Mouse (Mus musculus) embryo, embryonic 9.5 days (tissue): ENCODE data around the gene Cntrob.
A peak's percentile ranks its signal among the peaks of the same experiment; 100 is the strongest.

ENCODE experiments used
- DNase-seq: peaks from one replicate; pipeline ENCODE4 v3.0.0-alpha.2; 2017; ENCODE audit errors: extremely low spot score

Cntrob gene

DNA sequence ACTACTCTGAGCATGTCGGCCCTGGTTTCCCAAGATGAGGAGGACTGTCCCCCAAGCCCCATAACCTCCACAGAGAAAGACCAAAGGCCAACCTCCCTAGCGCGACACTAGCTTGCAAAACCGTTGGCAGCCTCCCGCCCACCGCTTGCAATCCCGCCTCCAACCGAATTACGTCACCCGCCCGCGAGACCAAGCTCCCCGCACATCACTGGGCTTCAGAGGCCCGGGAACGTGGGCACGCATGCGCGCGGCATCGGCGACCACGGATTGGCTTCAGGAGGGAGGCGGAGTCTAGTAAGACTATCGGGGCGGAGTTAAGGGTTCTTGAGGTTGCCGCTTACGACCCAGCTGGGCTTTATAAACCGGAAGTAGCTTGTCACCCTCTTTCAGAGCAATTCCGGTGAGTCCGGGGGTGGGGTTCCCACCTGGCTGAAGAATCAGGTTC lies at the start of gene Cntrob, which contains the start of gene Trappc1:
TSS of gene Cntrob (minus strand) at position 109 of the 445 bp plus-strand sequence.
TSS of gene Trappc1 (plus strand) at position 314 of the 445 bp plus-strand sequence.
- peak; percentile 99 for DNase-seq

DNA sequence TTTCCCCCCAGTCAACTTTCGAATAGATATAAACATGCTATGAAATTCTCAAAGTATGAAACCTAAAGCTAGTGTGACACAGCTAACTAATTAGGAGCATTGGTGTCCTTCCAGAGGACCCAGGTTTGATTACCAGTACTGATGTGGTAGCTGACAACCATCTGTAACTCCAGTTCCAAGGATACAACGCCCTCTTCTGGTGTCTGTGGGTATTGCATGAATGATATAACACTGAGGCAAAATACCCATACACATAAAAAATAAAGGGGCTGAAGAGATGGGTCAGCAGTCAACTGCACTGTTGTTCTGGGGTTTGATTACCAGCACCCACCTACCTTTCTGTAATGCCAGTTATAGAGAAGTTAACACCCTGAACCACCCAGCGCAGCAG lies 49.2 kb upstream of the Cntrob start:
- no peak for DNase-seq

DNA sequence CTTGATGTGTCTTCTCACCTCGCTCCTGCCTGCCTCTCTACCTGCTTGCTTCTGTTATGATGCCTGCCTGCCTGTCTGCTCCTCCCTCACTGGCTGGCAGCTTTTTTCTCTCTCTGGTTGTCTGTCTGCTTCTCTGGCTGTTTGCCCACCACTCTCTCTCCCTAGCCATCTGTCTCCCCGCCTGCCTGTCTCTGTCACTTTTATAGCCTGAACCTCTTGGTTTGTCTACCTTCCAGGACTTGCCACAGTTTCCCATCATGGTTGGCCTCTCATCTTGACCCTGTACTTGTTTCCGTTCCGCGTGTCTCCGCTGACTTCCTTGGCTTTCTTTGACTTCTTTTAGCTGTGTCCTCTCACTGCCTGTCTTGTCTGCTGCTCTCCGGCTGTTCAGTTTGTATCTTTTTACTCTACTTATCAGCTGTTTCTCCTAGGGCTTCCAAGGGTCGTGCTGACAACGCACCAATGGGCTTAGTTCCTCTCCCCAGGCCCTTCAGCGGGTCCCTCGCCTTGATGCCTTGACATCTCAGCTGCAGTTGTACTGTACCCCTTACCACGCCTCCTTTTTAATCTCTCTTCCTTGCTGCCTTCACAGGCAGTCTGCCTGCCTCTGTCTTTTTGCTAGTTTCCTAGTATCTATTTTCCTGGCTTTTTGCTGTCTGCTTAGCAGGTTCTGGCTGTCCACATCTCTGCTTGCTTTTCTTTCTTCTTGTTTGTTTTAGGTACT lies 48.6 kb upstream of the Cntrob start:
- peak; percentile 26 for DNase-seq

DNA sequence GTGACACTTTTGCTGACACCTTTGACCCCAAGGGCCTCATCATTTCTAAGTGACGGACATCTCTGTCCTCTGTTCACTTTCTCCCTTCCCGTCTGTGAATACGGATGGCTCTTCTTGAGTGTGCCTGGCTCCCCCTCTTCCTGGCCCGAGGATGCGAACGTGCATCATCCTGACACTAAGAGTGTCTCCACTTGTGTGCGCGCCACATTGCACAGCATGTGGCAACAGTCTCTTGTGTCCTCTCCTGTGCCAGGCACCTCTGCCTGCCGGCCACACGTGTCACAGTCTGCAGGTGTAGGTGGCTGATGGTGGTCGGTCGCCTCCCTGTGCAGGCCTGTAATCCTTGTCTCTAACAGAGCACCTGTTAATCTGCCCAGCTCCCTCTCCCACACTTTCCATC lies 48.0 kb upstream of the Cntrob start:
- DNase-seq, result peak; percentile 40

DNA sequence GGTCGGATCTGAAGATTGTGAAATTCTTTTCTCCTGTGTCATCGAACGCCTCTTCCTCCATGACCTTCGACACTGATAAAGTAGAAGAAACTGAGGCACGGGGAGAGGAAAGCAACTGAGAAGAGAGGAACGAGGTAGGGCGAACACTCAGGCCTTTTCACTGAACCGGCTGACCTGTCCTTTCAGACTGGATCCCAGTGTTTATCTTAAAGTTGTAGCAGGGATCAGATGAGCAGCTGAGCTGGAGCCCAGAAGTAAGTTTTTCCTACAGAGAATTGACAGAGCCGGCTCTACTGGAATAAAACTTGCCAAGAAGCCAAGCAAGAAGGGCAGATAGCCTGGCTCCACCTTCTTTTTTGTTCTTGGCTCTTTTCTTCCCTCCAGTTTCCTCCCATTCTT lies 47.2 kb upstream of the Cntrob start:
- DNase-seq, result peak; percentile 37

DNA sequence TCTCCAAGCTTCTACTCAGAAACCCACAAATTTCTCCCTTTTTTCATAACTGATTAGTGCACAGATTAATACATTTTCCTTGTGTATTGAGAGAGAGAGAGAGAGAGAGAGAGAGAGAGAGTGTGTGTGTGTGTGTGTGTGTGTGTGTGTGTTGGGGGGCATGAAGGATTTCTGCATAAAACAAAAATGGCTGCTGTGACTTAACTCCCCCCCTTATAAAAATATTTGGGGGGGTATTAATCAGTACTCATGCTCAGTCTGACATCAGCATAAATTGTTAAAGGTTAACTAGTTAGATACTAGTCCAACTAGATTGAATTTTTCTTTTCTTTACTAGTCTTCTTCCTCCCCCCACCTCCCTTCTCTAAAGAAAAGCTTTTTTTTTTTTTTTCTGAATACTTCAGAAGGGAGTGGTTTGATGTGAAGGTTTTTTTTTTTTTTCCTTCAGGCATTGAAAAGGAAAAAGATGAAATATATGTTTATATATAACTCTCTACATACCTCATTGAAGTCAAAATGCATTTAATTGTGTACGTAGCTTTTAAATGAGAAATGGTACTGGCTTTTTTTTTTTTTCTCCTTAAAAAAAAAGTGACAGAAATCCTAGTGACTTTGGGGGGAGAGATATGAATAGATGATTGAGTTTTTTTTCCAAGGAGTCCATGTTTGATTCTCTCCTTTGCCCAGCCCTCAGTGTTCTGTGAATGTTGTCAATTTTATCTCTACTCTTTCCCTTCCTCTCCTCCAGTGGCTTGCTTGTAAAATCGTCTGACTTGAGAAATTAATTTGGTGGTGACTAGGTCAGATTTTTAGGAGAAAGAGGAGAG lies 46.6 kb upstream of the Cntrob start:
- no peak for DNase-seq

DNA sequence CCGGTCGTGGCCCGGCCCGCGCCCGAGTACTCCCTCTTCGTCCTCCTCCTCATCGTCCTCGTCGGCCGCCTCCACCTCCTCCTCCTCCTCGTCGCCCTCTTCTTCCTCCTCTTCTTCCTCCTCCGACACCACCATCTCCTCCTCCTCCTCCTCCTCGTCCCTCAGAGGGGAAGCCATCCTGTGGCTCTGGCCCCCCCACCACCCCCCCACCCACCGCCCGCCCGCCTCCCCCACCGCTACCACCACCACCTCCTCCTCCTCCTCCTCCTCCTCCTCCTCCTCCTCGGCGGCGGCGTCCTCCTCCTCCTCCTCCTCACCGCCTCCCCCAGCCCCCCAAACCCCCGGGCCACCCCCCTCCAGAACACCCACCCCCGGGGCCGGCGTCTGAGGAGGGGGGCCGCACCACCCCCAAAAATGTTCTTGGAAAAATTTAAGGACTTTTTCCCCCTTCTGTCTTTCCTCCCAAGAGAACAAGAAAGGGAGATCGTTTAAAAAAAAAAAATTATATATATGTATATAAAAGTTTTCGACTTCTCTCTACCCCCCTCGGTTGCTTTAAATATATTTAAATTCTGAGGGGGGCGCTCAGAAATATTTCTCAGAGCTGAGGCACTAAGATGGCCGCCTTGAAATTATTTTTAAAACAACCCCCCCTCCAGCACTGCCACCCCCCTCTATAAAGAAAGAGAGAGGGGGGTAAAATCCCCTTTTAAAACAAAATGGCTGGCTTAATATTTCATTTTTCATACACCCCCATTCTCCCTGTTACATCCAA lies 45.8 kb upstream of the Cntrob start, which contains the start of gene Chd3:
TSS of gene Chd3 (minus strand) at position 192 of the 775 bp plus-strand sequence.
- peak; percentile 60 for DNase-seq

DNA sequence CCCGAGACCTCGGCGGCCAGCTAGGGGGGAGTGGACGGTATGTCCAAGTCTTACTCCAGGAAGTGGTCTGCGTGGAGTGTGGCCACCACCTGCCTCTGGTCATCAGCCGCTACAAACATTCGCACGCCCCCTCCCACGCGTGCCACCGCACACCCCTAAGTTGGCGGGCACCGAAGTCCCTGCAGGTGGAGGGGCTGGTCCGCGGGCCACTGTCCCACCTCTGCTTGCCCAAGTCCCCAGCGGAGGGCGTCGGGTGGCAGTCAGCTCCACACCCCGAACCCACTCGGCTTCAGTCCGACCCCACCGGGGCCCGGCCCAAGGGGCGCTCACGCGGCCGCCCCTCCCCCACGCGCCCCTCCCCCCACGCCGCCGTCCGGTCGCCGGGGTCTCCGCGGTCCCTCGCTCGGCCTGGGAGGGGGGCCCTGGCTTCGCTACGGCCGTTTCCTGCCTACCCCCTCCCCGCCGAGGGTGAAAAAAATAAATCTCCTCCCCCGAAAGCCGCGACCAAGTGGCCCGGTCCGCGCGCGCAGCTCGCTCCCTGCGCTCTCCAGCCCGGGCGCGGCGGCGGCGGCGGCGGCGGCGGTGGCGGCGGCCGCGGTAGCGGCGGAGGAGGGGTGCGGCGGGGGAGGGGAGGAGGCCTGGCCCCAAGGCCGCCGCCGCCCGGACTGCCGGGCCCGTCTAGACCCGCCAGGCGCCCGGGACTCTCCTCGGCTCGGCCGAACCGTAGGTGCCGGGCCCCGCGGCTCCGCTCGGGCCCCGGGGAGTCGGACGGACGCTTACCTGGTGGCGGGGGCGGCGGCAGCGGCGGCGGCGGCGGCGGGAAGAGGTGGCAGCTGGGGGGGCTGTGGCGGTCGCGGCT lies 45.0 kb upstream of the Cntrob start:
- peak; percentile 76 for DNase-seq

DNA sequence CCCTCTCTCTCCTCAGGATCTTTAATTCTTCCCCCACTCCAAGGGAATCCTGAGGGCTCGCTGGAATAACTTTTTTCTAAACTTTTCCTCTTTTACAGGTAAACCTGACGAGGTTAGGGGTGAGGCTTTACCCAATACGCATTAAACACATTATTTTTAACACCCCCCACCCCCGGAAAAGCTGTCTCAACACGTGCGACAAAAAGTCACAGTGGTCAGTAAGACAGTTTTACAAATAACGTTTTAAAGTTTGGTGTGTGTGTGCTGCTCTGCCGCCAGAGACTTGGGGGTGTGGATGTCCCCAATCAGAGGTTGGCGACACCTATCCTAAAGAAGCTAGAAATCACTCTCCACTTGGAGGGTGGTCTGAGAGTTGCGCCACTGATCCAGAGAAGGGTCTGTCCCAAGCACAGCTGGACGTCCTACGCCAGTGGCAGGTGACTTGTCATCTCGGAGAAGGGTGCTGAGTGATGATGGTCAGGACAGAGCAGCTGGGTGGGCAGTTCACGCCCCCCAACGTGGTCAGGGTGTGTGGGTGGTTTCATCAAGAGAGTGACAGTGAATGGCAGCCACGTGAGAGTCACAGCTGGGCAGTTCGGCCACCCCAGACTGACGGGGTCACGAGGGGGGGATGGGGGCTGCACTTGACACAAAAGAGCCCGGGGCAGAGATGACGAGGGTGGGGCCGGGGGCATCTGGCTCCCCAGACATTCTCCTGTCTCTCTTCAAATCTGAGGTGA lies 44.2 kb upstream of the Cntrob start:
- DNase-seq, result no peak

DNA sequence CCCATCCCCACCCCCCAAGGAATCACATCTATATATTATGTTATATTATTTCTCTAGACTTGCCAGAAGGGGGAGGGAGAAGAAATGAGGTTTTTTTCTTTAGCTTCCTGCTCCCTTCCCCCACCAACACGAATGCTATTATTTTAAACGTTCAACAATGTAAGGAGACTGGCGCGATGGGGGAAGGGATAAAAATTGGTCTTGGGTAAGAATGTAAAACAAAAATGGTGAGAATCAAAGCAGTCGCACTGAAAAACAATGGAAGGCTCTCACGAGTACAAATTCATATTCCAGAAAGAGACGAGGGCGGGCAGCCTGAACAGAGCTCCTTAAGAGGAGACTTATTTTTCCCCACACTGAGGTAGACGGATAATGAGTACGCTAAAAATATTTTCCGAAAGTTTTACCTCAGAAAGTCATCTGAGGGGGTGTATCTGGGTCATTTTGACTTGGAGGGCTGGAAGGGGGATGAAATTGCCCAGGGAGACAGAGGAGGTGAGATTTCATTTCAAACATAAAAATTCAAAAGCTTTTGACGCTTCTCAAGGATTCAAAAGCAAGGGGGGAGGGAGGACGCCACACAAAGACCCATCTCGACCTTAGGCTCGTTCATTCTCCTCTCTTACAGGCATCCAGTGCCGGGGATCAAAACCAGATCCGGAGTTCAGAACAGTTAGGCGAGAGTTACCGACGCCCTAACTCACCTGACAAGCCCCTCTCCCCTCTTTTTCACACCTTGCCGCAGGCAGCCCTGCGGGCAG lies 43.5 kb upstream of the Cntrob start:
- peak; percentile 48 for DNase-seq

DNA sequence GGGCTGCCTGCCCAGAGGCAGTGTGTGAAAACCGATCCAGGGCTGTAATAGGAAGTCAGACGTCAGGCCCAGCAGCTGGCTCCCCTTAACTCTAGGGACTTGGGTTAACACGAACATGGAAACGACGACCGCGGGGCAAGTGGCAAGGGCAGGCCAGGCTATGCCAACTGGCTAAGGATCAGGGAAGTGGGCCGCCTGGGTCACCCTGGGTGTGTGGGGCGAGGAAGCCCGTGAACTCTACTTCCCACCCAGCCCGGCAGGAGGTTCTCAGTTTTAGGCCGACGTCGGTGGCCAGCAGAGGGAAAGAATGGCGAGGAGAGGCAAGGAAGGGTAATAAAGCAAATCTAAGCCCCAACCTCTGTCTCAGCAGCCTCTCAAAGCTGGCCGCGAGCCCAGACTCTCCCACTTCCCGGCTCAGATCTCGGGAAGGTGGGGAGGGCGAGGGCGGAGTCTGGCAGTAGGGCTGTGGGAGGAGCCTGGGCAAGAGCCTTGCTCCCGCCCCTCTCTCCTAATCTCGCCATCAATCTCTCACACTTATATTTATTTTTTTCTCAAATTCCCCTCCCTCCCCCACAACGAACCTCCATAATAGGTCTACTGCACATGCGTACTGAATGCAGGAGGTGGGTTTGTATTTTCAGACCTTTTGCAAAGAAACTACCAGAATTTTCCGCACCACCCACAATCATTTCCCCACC lies 42.7 kb upstream of the Cntrob start:
- peak; percentile 87 for DNase-seq

DNA sequence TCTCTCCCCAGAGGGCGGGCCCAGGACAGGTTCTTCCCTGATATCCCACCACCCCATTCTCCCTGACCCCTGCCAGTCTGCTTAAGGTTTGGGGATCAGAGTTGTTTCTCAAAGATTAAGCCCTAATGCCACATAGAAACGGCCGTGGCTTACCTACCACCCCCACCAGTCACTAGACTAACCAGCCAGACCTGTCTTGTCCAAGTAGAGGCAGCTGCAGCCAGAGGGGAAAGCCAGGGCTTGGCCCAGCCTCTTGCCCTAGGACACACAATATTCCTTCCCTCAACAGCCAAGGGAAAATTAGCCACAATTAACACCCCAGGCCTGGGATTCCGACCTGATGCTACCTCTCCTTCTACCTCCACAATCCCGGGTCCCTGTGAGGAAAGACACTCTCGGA lies 42.1 kb upstream of the Cntrob start:
- peak; percentile 43 for DNase-seq

DNA sequence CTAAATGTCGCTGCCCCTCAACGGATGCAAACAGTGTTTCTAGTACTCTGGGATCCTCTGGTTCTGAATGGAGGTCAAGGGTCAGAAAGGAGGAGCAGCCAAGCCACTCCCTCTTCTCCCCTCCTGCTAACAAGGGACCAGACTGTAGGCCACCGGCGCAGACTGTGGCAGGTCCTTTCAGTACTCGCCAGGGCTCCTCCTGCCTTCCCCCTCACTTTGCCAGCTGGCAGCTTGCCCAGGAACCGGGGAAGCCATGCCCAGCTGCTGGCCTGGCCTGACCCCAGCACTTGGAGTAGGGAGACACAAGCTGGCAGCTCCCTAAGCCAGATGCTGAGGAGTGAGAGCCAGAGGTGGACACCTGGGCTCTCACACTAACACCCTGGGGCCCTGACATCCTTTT lies 41.3 kb upstream of the Cntrob start:
- peak; percentile 65 for DNase-seq

DNA sequence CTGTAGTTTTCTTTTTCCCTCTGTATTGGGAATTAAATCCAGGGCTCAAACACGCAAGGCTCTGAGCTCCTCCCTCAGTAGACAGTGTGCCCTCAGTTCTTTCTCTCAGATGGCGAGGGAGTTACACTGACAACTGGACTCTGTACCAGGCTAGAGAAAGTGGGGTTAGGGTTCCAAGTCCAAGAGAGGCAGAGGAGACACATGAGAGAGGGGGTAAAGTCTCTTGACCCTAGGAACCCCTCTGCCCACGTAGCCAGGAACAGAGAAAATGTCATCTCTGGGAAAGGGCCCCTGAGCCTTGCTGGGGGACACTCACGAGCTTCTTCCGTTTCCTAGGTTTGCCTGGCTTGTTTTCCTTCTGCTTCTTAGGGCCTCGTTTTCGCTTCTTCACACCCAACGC lies 40.8 kb upstream of the Cntrob start:
- DNase-seq, result no peak

DNA sequence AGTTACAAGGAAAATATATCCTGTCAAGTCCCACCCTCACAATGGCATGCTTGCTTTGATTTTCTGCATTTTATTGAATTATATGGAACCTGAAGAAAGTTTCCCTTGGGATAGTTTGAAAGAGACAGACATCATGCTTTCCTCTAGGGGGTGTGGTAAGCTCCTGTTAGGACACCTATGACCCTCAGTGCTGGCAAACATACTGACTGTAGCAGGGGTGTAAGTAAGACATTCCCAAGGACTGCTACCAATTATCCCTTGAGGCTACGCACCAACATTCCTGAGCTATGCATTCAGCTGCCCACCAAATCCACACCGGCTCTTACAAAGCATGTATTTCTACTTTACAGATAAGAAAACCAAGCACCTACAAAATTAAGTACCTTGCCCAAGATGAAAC lies 38.9 kb upstream of the Cntrob start:
- no peak for DNase-seq

DNA sequence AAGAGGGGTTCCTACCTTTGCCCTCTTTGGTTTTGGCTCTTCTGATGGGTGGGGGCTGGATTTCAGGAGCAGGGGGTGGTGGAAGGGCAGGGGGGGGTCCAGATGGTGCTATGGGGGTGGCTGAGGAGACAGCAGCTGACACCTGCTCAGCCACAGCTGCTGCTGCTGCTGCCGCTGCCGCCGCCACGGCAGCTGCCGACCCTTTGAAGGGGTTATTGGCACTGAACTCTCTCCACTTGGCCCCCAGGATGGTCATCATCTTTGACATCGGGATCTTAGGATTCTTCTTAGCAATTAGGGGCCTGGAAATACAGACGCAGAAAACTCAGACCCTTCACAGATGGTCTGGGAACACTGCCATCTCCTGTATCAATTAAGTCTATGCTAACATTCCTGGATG lies 38.4 kb upstream of the Cntrob start:
- no peak for DNase-seq

DNA sequence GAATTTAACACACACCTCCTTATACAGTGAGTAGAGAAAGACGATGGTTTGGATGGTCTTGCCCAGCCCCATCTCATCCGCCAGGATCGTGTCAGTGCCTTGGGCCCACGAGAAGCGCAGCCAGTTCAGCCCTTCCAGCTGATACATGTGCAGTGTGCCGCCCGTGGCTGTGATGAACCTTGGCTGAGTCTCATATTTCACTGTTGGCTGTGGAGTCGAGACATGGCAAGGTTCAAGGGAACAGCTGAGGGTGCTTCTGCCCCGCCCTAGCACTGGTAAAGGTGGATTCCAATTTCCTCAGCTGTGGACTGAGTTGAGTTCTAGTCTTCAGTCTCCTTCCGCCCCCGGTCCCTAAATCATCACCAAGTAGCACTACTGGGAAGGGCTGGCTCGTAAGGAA lies 34.1 kb upstream of the Cntrob start:
- DNase-seq, result no peak

DNA sequence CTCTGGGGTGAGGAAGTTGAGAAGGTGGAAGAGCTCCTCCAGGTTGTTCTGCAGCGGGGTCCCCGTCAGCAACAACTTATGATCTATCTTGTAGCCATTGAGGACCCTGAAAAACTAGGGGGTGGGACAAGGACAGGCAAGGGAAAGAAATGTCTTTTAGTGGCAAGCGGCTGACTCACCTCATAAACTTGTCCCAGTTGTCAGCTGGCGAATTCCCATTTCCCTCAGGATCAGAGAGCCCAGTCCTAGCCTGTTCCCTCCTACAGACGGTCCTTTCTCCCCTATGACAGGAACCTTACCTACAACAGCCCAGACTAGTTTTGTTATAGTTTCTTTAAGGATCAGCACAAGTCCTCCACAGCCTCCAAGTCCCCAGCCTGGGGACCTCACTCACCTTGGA lies 33.0 kb upstream of the Cntrob start:
- DNase-seq, result no peak

DNA sequence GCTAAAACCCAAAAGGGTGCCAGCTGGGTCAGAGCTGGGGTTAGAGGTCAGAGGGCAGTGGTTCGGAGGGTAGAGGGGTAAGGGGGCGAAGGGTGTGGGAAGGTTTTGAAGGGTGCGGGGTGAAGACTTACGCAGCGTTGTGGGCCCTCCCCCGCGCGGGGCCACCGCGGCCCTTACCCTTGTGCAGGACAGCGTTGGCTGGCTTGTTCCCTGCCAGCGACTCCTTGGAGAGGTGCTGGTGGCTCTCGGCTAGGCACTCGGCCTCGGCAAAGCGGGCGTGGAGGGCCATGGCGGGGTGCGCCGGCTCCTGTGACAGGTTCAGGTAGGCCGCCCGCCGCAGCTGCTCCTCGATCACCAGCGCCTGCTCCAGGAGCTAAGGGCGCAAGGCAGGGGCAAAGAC lies 22.9 kb upstream of the Cntrob start:
- DNase-seq, result no peak
